Mouse (Mus musculus) E14TG2a.4 (cell line): ENCODE data around the gene Imp3.

Experiments used
- CTCF ChIP-seq: conservative IDR thresholded peaks from 2 replicates; pipeline ENCODE4 v1.5.1; 2014; ENCODE audit warnings: low read length
- POU5F1 ChIP-seq: IDR thresholded peaks from 2 replicates; pipeline ENCODE4 v1.6.1; 2014; ENCODE audit warnings: low read length, borderline replicate concordance

DNA sequence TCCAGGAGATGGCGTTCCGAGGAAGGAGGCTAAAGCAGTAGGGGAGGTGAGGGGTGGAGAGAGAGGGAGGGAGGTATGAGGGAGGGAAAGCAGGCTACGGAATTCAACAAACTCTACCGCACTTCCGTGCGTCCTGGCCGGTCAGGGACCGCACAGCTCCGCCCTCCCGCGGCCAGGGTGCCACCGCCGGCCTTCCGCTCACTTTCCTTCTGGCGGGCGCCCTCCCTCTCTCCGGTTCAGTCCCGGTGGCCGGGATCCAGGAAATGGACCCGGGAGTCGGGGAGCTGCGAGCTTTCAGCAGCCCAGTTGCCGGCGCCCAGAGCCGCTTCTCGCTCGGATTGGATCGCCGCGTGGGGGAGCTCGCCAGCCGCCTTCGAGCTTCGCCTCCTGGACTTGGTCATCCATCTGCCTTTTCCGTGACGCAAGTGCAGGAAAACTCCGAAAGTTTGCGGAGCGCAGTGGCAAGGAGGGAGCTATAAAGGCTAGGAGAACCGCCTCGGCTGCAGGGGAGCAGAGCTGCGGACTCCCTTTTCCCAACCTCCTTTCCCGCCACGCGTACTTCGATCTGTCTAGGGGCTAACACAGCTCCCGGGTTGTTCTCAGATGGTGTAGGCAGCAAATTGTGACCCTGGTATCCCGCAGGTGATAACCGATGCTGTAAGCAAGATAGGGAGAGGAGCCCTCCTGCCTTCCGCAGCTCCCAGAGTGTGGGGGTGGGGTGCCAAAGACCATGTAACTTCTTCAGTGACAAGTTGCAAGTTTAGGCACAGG lies 9.0 kb upstream of the Imp3 start, which contains the start of gene Snx33:
- TF ChIP-seq CTCF (no peak), POU5F1 (no peak)
